Mouse (Mus musculus) right cerebral cortex, postnatal 4 days (tissue): ENCODE results near the gene Tmed5.
A peak's percentile ranks its signal among the peaks of the same experiment; 100 is the strongest.
"Not testable (repeated sequence)": the region's sequence is repeated elsewhere in the genome, so short reads cannot be mapped to it uniquely, and the experiment has no call there.

Source experiments
- DNase-seq: peaks from one replicate; pipeline ENCODE4 v3.0.0-alpha.2; 2022

Tmed5 gene

GRCm38 (mm10) chr5:108132441-108133243 is at the start of gene Tmed5, which contains the start of gene Ccdc18:
Gene Tmed5, minus strand, starts transcription at chr5:108132620.
Gene Ccdc18, plus strand, starts transcription at chr5:108132875.
- peak; percentile 96 for DNase-seq

- peak; percentile 17 for DNase-seq
Observed at GRCm38 (mm10) chr5:108163695-108164094, 31.3 kb upstream of the Tmed5 start.

GRCm38 (mm10) chr5:108160796-108161195 is 28.4 kb upstream of the Tmed5 start:
- no peak for DNase-seq

- no peak for DNase-seq
Observed at GRCm38 (mm10) chr5:108152592-108152991, 20.2 kb upstream of the Tmed5 start.

- DNase-seq: no peak
Observed at GRCm38 (mm10) chr5:108131849-108132440, 475 bp downstream of the Tmed5 start.

GRCm38 (mm10) chr5:108120221-108120900 is 12.1 kb downstream of the Tmed5 start:
- DNase-seq: no peak

GRCm38 (mm10) chr5:108117693-108118092 is 14.7 kb downstream of the Tmed5 start:
- no peak for DNase-seq

- no peak for DNase-seq
Observed at GRCm38 (mm10) chr5:108109346-108109745, 23.1 kb downstream of the Tmed5 start.

GRCm38 (mm10) chr5:108104306-108104705 is 28.1 kb downstream of the Tmed5 start:
- no peak for DNase-seq

GRCm38 (mm10) chr5:108100196-108100595 is 32.2 kb downstream of the Tmed5 start:
- no peak for DNase-seq

GRCm38 (mm10) chr5:108097676-108098075 is 34.7 kb downstream of the Tmed5 start:
- no peak for DNase-seq

- not testable (repeated sequence) for DNase-seq
Observed at GRCm38 (mm10) chr5:108092731-108093130, 39.7 kb downstream of the Tmed5 start.

GRCm38 (mm10) chr5:108085440-108085839 is 47.0 kb downstream of the Tmed5 start:
- DNase-seq: no peak

GRCm38 (mm10) chr5:108082380-108082779 is 50.0 kb downstream of the Tmed5 start:
- DNase-seq: no peak

- no peak for DNase-seq
Observed at GRCm38 (mm10) chr5:108079603-108080002, 52.8 kb downstream of the Tmed5 start.

GRCm38 (mm10) chr5:108076833-108077540 is 55.4 kb downstream of the Tmed5 start:
- DNase-seq: no peak

GRCm38 (mm10) chr5:108076241-108076640 is 56.2 kb downstream of the Tmed5 start:
- no peak for DNase-seq

- no peak for DNase-seq
Observed at GRCm38 (mm10) chr5:108072301-108072700, 60.1 kb downstream of the Tmed5 start.

- peak; percentile 97 for DNase-seq
Observed at GRCm38 (mm10) chr5:108065465-108066411, 66.7 kb downstream of the Tmed5 start, which contains the start of gene Mtf2. Gene Mtf2, plus strand, starts transcription at chr5:108065674.

GRCm38 (mm10) chr5:108060413-108060812 is 72.0 kb downstream of the Tmed5 start:
- no peak for DNase-seq
